Mouse (Mus musculus): ENCODE measurements around the gene Scn5a. TPM values are rescaled to one million over a fixed set of nuclear protein-coding genes. Genes with fewer than 3 reads are reported as not detected.

Gene Scn5a
- polyA plus RNA-seq, 1 experiment from 2014 or later = 0.27 TPM

- 3% methylated on average over 15 of the region's 15 CpGs for WGBS
- ATAC-seq (ENCODE audit: low FRiP score, low TSS enrichment) = no peak
- H3K9me3 ChIP-seq (ENCODE audit: control insufficient read depth, low read length) = no peaks in the 10 kb centered on the region
- H3K27me3 ChIP-seq (ENCODE audit: control insufficient read depth, insufficient read depth, low read length) = peaks cover 60% of the 10 kb centered on the region
- H3K27ac ChIP-seq (ENCODE audit: low read depth, low read length) = no peak overlapping the region
- no peak overlapping the region for H3K4me2 ChIP-seq (replicated peaks; ENCODE audit: low read depth, low read length)
- 0 out of 2 replicates have a peak, but pooled peaks cover under 1% of the 10 kb centered on the region for H3K4me1 ChIP-seq (ENCODE audit: control insufficient read depth, insufficient read depth, low read length)
- H3K4me3 ChIP-seq (ENCODE audit: low read length) = no peak overlapping the region
- H3K9ac ChIP-seq (ENCODE audit: low read depth, low read length) = no peak overlapping the region
- H3K36me3 ChIP-seq (ENCODE audit: control insufficient read depth, insufficient read depth, low read length) = no peaks in the 10 kb centered on the region
Observed at GRCm38 (mm10) chr9:119571411-119571888, 7.4 kb downstream of the Scn5a start.

- H3K27me3 ChIP-seq (ENCODE audit: control insufficient read depth, insufficient read depth, low read length) = peaks cover 56% of the 10 kb centered on the region
- H3K4me1 ChIP-seq (ENCODE audit: control insufficient read depth, insufficient read depth, low read length) = 0 out of 2 replicates have a peak, but pooled peaks cover 6% of the 10 kb centered on the region
- 15% methylated on average over 9 of the region's 9 CpGs for WGBS
- H3K9me3 ChIP-seq (ENCODE audit: control insufficient read depth, low read length) = no peaks in the 10 kb centered on the region
- H3K36me3 ChIP-seq (ENCODE audit: control insufficient read depth, insufficient read depth, low read length) = no peaks in the 10 kb centered on the region
- no peak overlapping the region for H3K27ac ChIP-seq (ENCODE audit: low read depth, low read length)
- no peak overlapping the region for H3K9ac ChIP-seq (ENCODE audit: low read depth, low read length)
- H3K4me3 ChIP-seq (ENCODE audit: low read length) = no peak overlapping the region
- no peak for ATAC-seq (ENCODE audit: low FRiP score, low TSS enrichment)
- no peak overlapping the region for H3K4me2 ChIP-seq (replicated peaks; ENCODE audit: low read depth, low read length)
Observed at GRCm38 (mm10) chr9:119570652-119571051, 8.2 kb downstream of the Scn5a start.

GRCm38 (mm10) chr9:119568732-119569131 lies 10.1 kb downstream of the Scn5a start:
- peaks cover 38% of the 10 kb centered on the region for H3K27me3 ChIP-seq (ENCODE audit: control insufficient read depth, insufficient read depth, low read length)

GRCm38 (mm10) chr9:119567800-119568199 lies 11.0 kb downstream of the Scn5a start:
- no peaks in the 10 kb centered on the region for H3K36me3 ChIP-seq (ENCODE audit: control insufficient read depth, insufficient read depth, low read length)
- H3K4me2 ChIP-seq (replicated peaks; ENCODE audit: low read depth, low read length) = no peak overlapping the region
- no peak for ATAC-seq (ENCODE audit: low FRiP score, low TSS enrichment)
- no peaks in the 10 kb centered on the region for H3K9me3 ChIP-seq (ENCODE audit: control insufficient read depth, low read length)
- peaks cover 30% of the 10 kb centered on the region for H3K27me3 ChIP-seq (ENCODE audit: control insufficient read depth, insufficient read depth, low read length)
- no peak overlapping the region for H3K9ac ChIP-seq (ENCODE audit: low read depth, low read length)
- 79% methylated on average over 5 of the region's 5 CpGs for WGBS
- no peak overlapping the region for H3K4me3 ChIP-seq (ENCODE audit: low read length)
- 0 out of 2 replicates have a peak, but pooled peaks cover 6% of the 10 kb centered on the region for H3K4me1 ChIP-seq (ENCODE audit: control insufficient read depth, insufficient read depth, low read length)
- no peak overlapping the region for H3K27ac ChIP-seq (ENCODE audit: low read depth, low read length)

More at GRCm38 (mm10) chr9:119568732-119569131, 10.1 kb downstream of the Scn5a start:
- no peak overlapping the region for H3K9ac ChIP-seq (ENCODE audit: low read depth, low read length)
- H3K4me3 ChIP-seq (ENCODE audit: low read length) = no peak overlapping the region
- H3K27ac ChIP-seq (ENCODE audit: low read depth, low read length) = no peak overlapping the region
- 79% methylated on average over 8 of the region's 8 CpGs for WGBS
- no peaks in the 10 kb centered on the region for H3K36me3 ChIP-seq (ENCODE audit: control insufficient read depth, insufficient read depth, low read length)
- no peak for ATAC-seq (ENCODE audit: low FRiP score, low TSS enrichment)
- H3K4me2 ChIP-seq (replicated peaks; ENCODE audit: low read depth, low read length) = no peak overlapping the region
- H3K4me1 ChIP-seq (ENCODE audit: control insufficient read depth, insufficient read depth, low read length) = 0 out of 2 replicates have a peak, but pooled peaks cover 6% of the 10 kb centered on the region
- H3K9me3 ChIP-seq (ENCODE audit: control insufficient read depth, low read length) = no peaks in the 10 kb centered on the region

GRCm38 (mm10) chr9:119566214-119566613 lies 12.6 kb downstream of the Scn5a start:
- no peak overlapping the region for H3K27ac ChIP-seq (ENCODE audit: low read depth, low read length)
- no peak overlapping the region for H3K4me2 ChIP-seq (replicated peaks; ENCODE audit: low read depth, low read length)
- H3K4me3 ChIP-seq (ENCODE audit: low read length) = no peak overlapping the region
- peaks cover 15% of the 10 kb centered on the region for H3K4me1 ChIP-seq (ENCODE audit: control insufficient read depth, insufficient read depth, low read length)
- H3K36me3 ChIP-seq (ENCODE audit: control insufficient read depth, insufficient read depth, low read length) = no peaks in the 10 kb centered on the region
- ATAC-seq (ENCODE audit: low FRiP score, low TSS enrichment) = peak; percentile 74
- H3K27me3 ChIP-seq (ENCODE audit: control insufficient read depth, insufficient read depth, low read length) = peaks cover 14% of the 10 kb centered on the region; the same call in 1 of the 2 replicates
- H3K9me3 ChIP-seq (ENCODE audit: control insufficient read depth, low read length) = no peaks in the 10 kb centered on the region
- WGBS = 7% methylated on average over 10 of the region's 10 CpGs
- H3K9ac ChIP-seq (ENCODE audit: low read depth, low read length) = no peak overlapping the region

- WGBS = 78% methylated on average over 6 of the region's 6 CpGs
- peaks cover 15% of the 10 kb centered on the region for H3K4me1 ChIP-seq (ENCODE audit: control insufficient read depth, insufficient read depth, low read length)
- H3K4me3 ChIP-seq (ENCODE audit: low read length) = no peak overlapping the region
- ATAC-seq (ENCODE audit: low FRiP score, low TSS enrichment) = no peak
- no peak overlapping the region for H3K9ac ChIP-seq (ENCODE audit: low read depth, low read length)
- no peak overlapping the region for H3K4me2 ChIP-seq (replicated peaks; ENCODE audit: low read depth, low read length)
- H3K27ac ChIP-seq (ENCODE audit: low read depth, low read length) = no peak overlapping the region
- H3K9me3 ChIP-seq (ENCODE audit: control insufficient read depth, low read length) = no peaks in the 10 kb centered on the region
- no peaks in the 10 kb centered on the region for H3K36me3 ChIP-seq (ENCODE audit: control insufficient read depth, insufficient read depth, low read length)
- H3K27me3 ChIP-seq (ENCODE audit: control insufficient read depth, insufficient read depth, low read length) = peaks cover 4% of the 10 kb centered on the region; the same call in 1 of the 2 replicates
Observed at GRCm38 (mm10) chr9:119564803-119565202, 14.0 kb downstream of the Scn5a start.

- H3K27ac ChIP-seq (ENCODE audit: low read depth, low read length) = no peak overlapping the region
- ATAC-seq (ENCODE audit: low FRiP score, low TSS enrichment) = no peak
- peaks cover 15% of the 10 kb centered on the region for H3K4me1 ChIP-seq (ENCODE audit: control insufficient read depth, insufficient read depth, low read length)
- H3K27me3 ChIP-seq (ENCODE audit: control insufficient read depth, insufficient read depth, low read length) = peaks cover 4% of the 10 kb centered on the region; the same call in 1 of the 2 replicates
- no peak overlapping the region for H3K4me2 ChIP-seq (replicated peaks; ENCODE audit: low read depth, low read length)
- H3K36me3 ChIP-seq (ENCODE audit: control insufficient read depth, insufficient read depth, low read length) = no peaks in the 10 kb centered on the region
- WGBS = 72% methylated on average over 6 of the region's 6 CpGs
- H3K9me3 ChIP-seq (ENCODE audit: control insufficient read depth, low read length) = no peaks in the 10 kb centered on the region
- no peak overlapping the region for H3K4me3 ChIP-seq (ENCODE audit: low read length)
- H3K9ac ChIP-seq (ENCODE audit: low read depth, low read length) = no peak overlapping the region
Observed at GRCm38 (mm10) chr9:119563617-119564016, 15.2 kb downstream of the Scn5a start.

- Histone ChIP-seq H3K9me3 (ENCODE audit: control insufficient read depth, low read length) (no peaks in the 10 kb centered on the region), H3K9ac (ENCODE audit: low read depth, low read length) (no peak overlapping the region), H3K4me1 (ENCODE audit: control insufficient read depth, insufficient read depth, low read length) (peaks cover 15% of the 10 kb centered on the region), H3K4me3 (ENCODE audit: low read length) (no peak overlapping the region), H3K27me3 (ENCODE audit: control insufficient read depth, insufficient read depth, low read length) (peaks cover 4% of the 10 kb centered on the region; the same call in 1 of the 2 replicates), H3K36me3 (ENCODE audit: control insufficient read depth, insufficient read depth, low read length) (no peaks in the 10 kb centered on the region), H3K27ac (ENCODE audit: low read depth, low read length) (no peak overlapping the region), H3K4me2 (replicated peaks; ENCODE audit: low read depth, low read length) (no peak overlapping the region)
- ATAC-seq (ENCODE audit: low FRiP score, low TSS enrichment) = no peak
- WGBS = 49% methylated on average over 12 of the region's 12 CpGs
Observed at GRCm38 (mm10) chr9:119562256-119562655, 16.6 kb downstream of the Scn5a start.

DNA sequence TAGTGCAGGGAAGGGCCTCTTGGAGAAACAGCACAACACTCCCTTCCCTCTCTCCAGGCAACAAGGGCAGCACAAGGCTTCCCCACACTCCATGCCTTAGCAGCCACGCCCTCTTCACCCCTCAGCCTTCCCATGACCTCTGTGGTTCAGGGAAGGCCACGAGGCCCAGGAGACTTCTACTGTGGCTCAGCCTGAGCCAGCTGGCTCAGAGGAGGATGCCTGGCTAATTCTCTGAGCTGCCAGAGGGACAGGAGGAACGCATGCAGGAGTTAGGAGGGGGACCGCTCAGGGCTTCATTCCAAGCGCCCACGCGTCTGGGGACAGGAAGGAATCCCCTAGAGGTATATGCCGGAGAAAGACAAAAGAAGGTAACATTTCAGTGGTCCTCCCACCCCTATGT lies 17.1 kb downstream of the Scn5a start:
- peaks cover 4% of the 10 kb centered on the region; the same call in 1 of the 2 replicates for H3K27me3 ChIP-seq (ENCODE audit: control insufficient read depth, insufficient read depth, low read length)
- H3K4me2 ChIP-seq (replicated peaks; ENCODE audit: low read depth, low read length) = no peak overlapping the region
- H3K36me3 ChIP-seq (ENCODE audit: control insufficient read depth, insufficient read depth, low read length) = no peaks in the 10 kb centered on the region
- no peak overlapping the region for H3K9ac ChIP-seq (ENCODE audit: low read depth, low read length)
- 47% methylated on average over 8 of the region's 8 CpGs for WGBS
- no peaks in the 10 kb centered on the region for H3K9me3 ChIP-seq (ENCODE audit: control insufficient read depth, low read length)
- no peak overlapping the region for H3K4me3 ChIP-seq (ENCODE audit: low read length)
- no peak for ATAC-seq (ENCODE audit: low FRiP score, low TSS enrichment)
- H3K4me1 ChIP-seq (ENCODE audit: control insufficient read depth, insufficient read depth, low read length) = peaks cover 15% of the 10 kb centered on the region
- 0 out of 2 replicates have a peak overlapping the region, but pooled peaks have one; percentile 7 for H3K27ac ChIP-seq (ENCODE audit: low read depth, low read length)
